Mouse (Mus musculus): ENCODE data around the gene Evc2.

Evc2 gene

GRCm38 (mm10) chr5:37338288-37338687, at the start of gene Evc2:
Evc2 (plus strand) TSS chr5:37338499.
- DNase-seq = peak; percentile 90

GRCm38 (mm10) chr5:37289236-37289635, 49.1 kb upstream of the Evc2 start:
- DNase-seq = peak; percentile 56

GRCm38 (mm10) chr5:37290983-37291382, 47.3 kb upstream of the Evc2 start:
- no peak for DNase-seq

- no peak for DNase-seq
Measured at GRCm38 (mm10) chr5:37296717-37297116, 41.6 kb upstream of the Evc2 start.

GRCm38 (mm10) chr5:37298370-37298769, 39.9 kb upstream of the Evc2 start:
- DNase-seq = peak; percentile 54

GRCm38 (mm10) chr5:37310026-37310425, 28.3 kb upstream of the Evc2 start:
- peak; percentile 18 for DNase-seq

- no peak for DNase-seq
Measured at GRCm38 (mm10) chr5:37312980-37313722, 25.1 kb upstream of the Evc2 start.

GRCm38 (mm10) chr5:37318715-37319114, 19.6 kb upstream of the Evc2 start:
- no peak for DNase-seq

GRCm38 (mm10) chr5:37320174-37320573, 18.1 kb upstream of the Evc2 start:
- DNase-seq = no peak

- no peak for DNase-seq
Measured at GRCm38 (mm10) chr5:37320761-37321160, 17.5 kb upstream of the Evc2 start.

- peak; percentile 58 for DNase-seq
Measured at GRCm38 (mm10) chr5:37326675-37327074, 11.6 kb upstream of the Evc2 start.

GRCm38 (mm10) chr5:37330449-37331132, 7.7 kb upstream of the Evc2 start:
- no peak for DNase-seq

- DNase-seq = peak; percentile 82
Measured at GRCm38 (mm10) chr5:37331133-37331505, 7.2 kb upstream of the Evc2 start.

- DNase-seq = peak; percentile 43
Measured at GRCm38 (mm10) chr5:37332066-37332465, 6.2 kb upstream of the Evc2 start.

GRCm38 (mm10) chr5:37335061-37335460, 3.2 kb upstream of the Evc2 start:
- no peak for DNase-seq

GRCm38 (mm10) chr5:37336485-37337105, 1.7 kb upstream of the Evc2 start, which contains the start of gene Evc:
Evc (minus strand) TSS chr5:37336894.
- peak; percentile 87 for DNase-seq

GRCm38 (mm10) chr5:37337696-37338095, 603 bp upstream of the Evc2 start:
- no peak for DNase-seq

- DNase-seq = no peak
Measured at GRCm38 (mm10) chr5:37343962-37344361, 5.7 kb downstream of the Evc2 start.

- DNase-seq = no peak
Measured at GRCm38 (mm10) chr5:37351791-37352190, 13.5 kb downstream of the Evc2 start.

GRCm38 (mm10) chr5:37354385-37354784, 16.1 kb downstream of the Evc2 start:
- DNase-seq = peak; percentile 82

- no peak for DNase-seq
Measured at GRCm38 (mm10) chr5:37356027-37356426, 17.7 kb downstream of the Evc2 start.

- DNase-seq = no peak
Measured at GRCm38 (mm10) chr5:37362618-37363017, 24.3 kb downstream of the Evc2 start.

GRCm38 (mm10) chr5:37363284-37363683, 25.0 kb downstream of the Evc2 start:
- no peak for DNase-seq

- no peak for DNase-seq
Measured at GRCm38 (mm10) chr5:37365751-37366150, 27.5 kb downstream of the Evc2 start.

Data from kidney, postnatal 10 days (tissue).